Mouse (Mus musculus) kidney, adult 11 months (tissue): ENCODE measurements around the gene Txndc16.

Experiments used
- DNase-seq: peaks from one replicate; pipeline ENCODE4 v3.0.0; 2022

Txndc16 gene

GRCm38 (mm10) chr14:45220090-45220956 is at the start of gene Txndc16:
Gene Txndc16, minus strand, starts transcription at chr14:45220328.
- peak; percentile 65 for DNase-seq

GRCm38 (mm10) chr14:45263831-45264592 is 43.9 kb upstream of the Txndc16 start:
- DNase-seq, result no peak

- no peak for DNase-seq
These were observed 31.5 kb upstream of the Txndc16 start for GRCm38 (mm10) chr14:45251548-45252076.

- DNase-seq, result no peak
These were observed 21.5 kb upstream of the Txndc16 start for GRCm38 (mm10) chr14:45241613-45242012.

GRCm38 (mm10) chr14:45239042-45239441 is 18.9 kb upstream of the Txndc16 start:
- no peak for DNase-seq

- no peak for DNase-seq
These were observed 966 bp upstream of the Txndc16 start for GRCm38 (mm10) chr14:45220957-45221630.

- peak; percentile 99 for DNase-seq
These were observed 643 bp downstream of the Txndc16 start, which contains the start of gene Gpr137c for GRCm38 (mm10) chr14:45219281-45220089. Gene Gpr137c, plus strand, starts transcription at chr14:45219717.

- no peak for DNase-seq
These were observed 2.4 kb downstream of the Txndc16 start for GRCm38 (mm10) chr14:45217693-45218092.

GRCm38 (mm10) chr14:45216711-45217340 is 3.3 kb downstream of the Txndc16 start:
- no peak for DNase-seq

- DNase-seq, result no peak
These were observed 8.7 kb downstream of the Txndc16 start for GRCm38 (mm10) chr14:45211431-45211830.

GRCm38 (mm10) chr14:45210683-45211082 is 9.4 kb downstream of the Txndc16 start:
- no peak for DNase-seq

- DNase-seq, result no peak
These were observed 19.5 kb downstream of the Txndc16 start for GRCm38 (mm10) chr14:45200607-45201006.

- DNase-seq, result no peak
These were observed 29.1 kb downstream of the Txndc16 start for GRCm38 (mm10) chr14:45190999-45191398.

- no peak for DNase-seq
These were observed 38.5 kb downstream of the Txndc16 start for GRCm38 (mm10) chr14:45181611-45182010.

- DNase-seq, result no peak
These were observed 40.5 kb downstream of the Txndc16 start for GRCm38 (mm10) chr14:45179606-45180005.

GRCm38 (mm10) chr14:45179186-45179585 is 40.9 kb downstream of the Txndc16 start:
- no peak for DNase-seq

- DNase-seq, result no peak
These were observed 45.0 kb downstream of the Txndc16 start for GRCm38 (mm10) chr14:45175012-45175740.

GRCm38 (mm10) chr14:45172260-45172659 is 47.9 kb downstream of the Txndc16 start:
- no peak for DNase-seq

GRCm38 (mm10) chr14:45167366-45167765 is 52.8 kb downstream of the Txndc16 start:
- DNase-seq, result no peak

GRCm38 (mm10) chr14:45155511-45156173 is 64.5 kb downstream of the Txndc16 start:
- DNase-seq, result no peak
